ENCODE assay signal across 26 mouse cellular contexts in genomic region chr4:12532961-12533360, GRCm38 (mm10).
DNase-seq lines count a peak whose midpoint lies in the region; ATAC-seq and TF ChIP-seq lines count a peak whose summit lies in the region.
"Had no signal": no experiment of that assay in that cellular context is flagged by ENCODE, and none has a peak within 500 bp of the region (broad histone marks: within the 10 kb centered on the region; RNA-seq: fewer than 3 reads in every experiment).

No protein-coding gene starts in this region.

- H3K4me3 ChIP-seq in embryonic facial prominence, embryonic 11.5 days (ENCODE audit: low read depth, low read length) = no peak overlapping the region
- H3K4me3 ChIP-seq in embryonic facial prominence, embryonic 10.5 days = no peak overlapping the region
- no peak overlapping the region for H3K4me3 ChIP-seq in liver, adult 2 months (ENCODE audit: insufficient read depth, low read depth, low read length)
- H3K4me3 ChIP-seq in liver, embryonic 11.5 days (ENCODE audit: low read depth, low read length) = no peak overlapping the region
- H3K4me3 ChIP-seq: embryonic facial prominence, embryonic 15.5 days; liver, embryonic 12.5 days; myocyte; neural tube, embryonic 13.5 days had no signal

- no peaks in the 10 kb centered on the region for H3K4me1 ChIP-seq in embryonic facial prominence, embryonic 11.5 days (ENCODE audit: control insufficient read depth, insufficient read depth, low read length)
- H3K4me1 ChIP-seq in embryonic facial prominence, embryonic 10.5 days = peaks cover 3% of the 10 kb centered on the region; the same call in 1 of the 2 replicates
- H3K4me1 ChIP-seq in liver, adult 2 months (ENCODE audit: control insufficient read depth, insufficient read depth, low read length) = no peaks in the 10 kb centered on the region
- no peaks in the 10 kb centered on the region for H3K4me1 ChIP-seq in liver, embryonic 11.5 days (replicated peaks; ENCODE audit: control insufficient read depth, insufficient read depth, low read length)
- H3K4me1 ChIP-seq: embryonic facial prominence, embryonic 15.5 days; liver, embryonic 12.5 days had no signal

- TF ChIP-seq POLR2A in liver, adult 2 months (IDR thresholded peaks at IDR 0.05; ENCODE audit: extremely low read depth, insufficient read depth, low read length) = no peak

- no peak for ATAC-seq in embryonic facial prominence, embryonic 11.5 days (replicated peaks; ENCODE audit: insufficient number of reproducible peaks, low FRiP score, low TSS enrichment, low read depth)
- no peak for ATAC-seq in liver, embryonic 11.5 days (replicated peaks; ENCODE audit: low FRiP score)
- ATAC-seq: hindbrain, postnatal 0 days; intestine, embryonic 16.5 days; liver, embryonic 12.5 days; midbrain, embryonic 16.5 days had no signal

- no peak overlapping the region for H3K4me2 ChIP-seq in embryonic facial prominence, embryonic 11.5 days (ENCODE audit: low read depth, low read length)
- H3K4me2 ChIP-seq in liver, embryonic 11.5 days = no peak overlapping the region
- H3K4me2 ChIP-seq: embryonic facial prominence, embryonic 15.5 days; heart, embryonic 11.5 days; liver, embryonic 12.5 days; neural tube, embryonic 13.5 days had no signal

- DNase-seq in embryonic facial prominence, embryonic 11.5 days (ENCODE audit: low spot score) = peak; percentile 12
- no peak for DNase-seq in embryonic facial prominence, embryonic 10.5 days (ENCODE audit: low spot score)
- DNase-seq in liver, adult 2 months (ENCODE audit: extremely low read depth, low read depth, low spot score) = peak; percentile 21
- no peak for DNase-seq in liver, embryonic 11.5 days (ENCODE audit: low spot score)
- DNase-seq in retina, postnatal 1 day = peak; percentile 38
- DNase-seq in retina, embryonic 14.5 days (ENCODE audit: low spot score) = no peak
- no peak for DNase-seq in adrenal gland, adult (ENCODE audit: inconsistent age in 2 of 2, low spot score in 1 of 2)
- DNase-seq in thymus, postnatal 10 days (ENCODE audit: low spot score in 2 of 2) = no peak
- DNase-seq: adrenal gland, postnatal 36 days; cerebellum, adult 11-12 months; cerebellum, postnatal 14 days; gastrocnemius, postnatal 10 days; heart, adult 11 months; heart, postnatal 10 days; kidney, postnatal 36 days; layer of hippocampus, postnatal 36 days; lung, adult 18-20 months; thymus, postnatal 14 days had no signal

- H3K27ac ChIP-seq in embryonic facial prominence, embryonic 11.5 days (replicated peaks; ENCODE audit: low read depth, low read length) = no peak overlapping the region
- no peak overlapping the region for H3K27ac ChIP-seq in embryonic facial prominence, embryonic 10.5 days (replicated peaks)
- no peak overlapping the region for H3K27ac ChIP-seq in liver, adult 2 months (replicated peaks; ENCODE audit: insufficient read depth, low read depth, low read length)
- no peak overlapping the region for H3K27ac ChIP-seq in liver, embryonic 11.5 days (ENCODE audit: low read depth, low read length)
- H3K27ac ChIP-seq: embryonic facial prominence, embryonic 15.5 days; hindbrain, postnatal 0 days; liver, embryonic 12.5 days had no signal

- 59% methylated on average over 4 of the region's 4 CpGs for WGBS in embryonic facial prominence, embryonic 11.5 days
- WGBS in embryonic facial prominence, embryonic 10.5 days = 67% methylated on average over 4 of the region's 4 CpGs
- WGBS in liver, adult 2 months = 51% methylated on average over 4 of the region's 4 CpGs
- WGBS in liver, embryonic 11.5 days = 55% methylated on average over 4 of the region's 4 CpGs

- no peaks in the 10 kb centered on the region for H3K9me3 ChIP-seq in embryonic facial prominence, embryonic 11.5 days (replicated peaks; ENCODE audit: control insufficient read depth, low read length)
- H3K9me3 ChIP-seq in embryonic facial prominence, embryonic 10.5 days = no peaks in the 10 kb centered on the region
- no peaks in the 10 kb centered on the region for H3K9me3 ChIP-seq in liver, embryonic 11.5 days (ENCODE audit: control insufficient read depth, low read length)
- H3K9me3 ChIP-seq: embryonic facial prominence, embryonic 15.5 days; liver, embryonic 12.5 days; neural tube, embryonic 13.5 days had no signal

- no peaks in the 10 kb centered on the region for H3K36me3 ChIP-seq in embryonic facial prominence, embryonic 11.5 days (replicated peaks; ENCODE audit: control insufficient read depth, insufficient read depth, low read depth, low read length)
- no peaks in the 10 kb centered on the region for H3K36me3 ChIP-seq in embryonic facial prominence, embryonic 10.5 days (replicated peaks)
- H3K36me3 ChIP-seq in liver, adult 2 months (ENCODE audit: control insufficient read depth, insufficient read depth, low read length) = no peaks in the 10 kb centered on the region
- H3K36me3 ChIP-seq in liver, embryonic 11.5 days (ENCODE audit: control insufficient read depth, insufficient read depth, low read length) = no peaks in the 10 kb centered on the region
- H3K36me3 ChIP-seq: embryonic facial prominence, embryonic 15.5 days; liver, embryonic 12.5 days; neural tube, embryonic 13.5 days had no signal

- no peak for TF ChIP-seq CTCF in liver, adult 2 months (IDR thresholded peaks at IDR 0.05; ENCODE audit: low read depth, low read length)

- H3K27me3 ChIP-seq in embryonic facial prominence, embryonic 11.5 days (ENCODE audit: control insufficient read depth, insufficient read depth, low read length) = no peaks in the 10 kb centered on the region
- H3K27me3 ChIP-seq in embryonic facial prominence, embryonic 10.5 days (replicated peaks; ENCODE audit: low read depth, poor library complexity, severe bottlenecking) = no peaks in the 10 kb centered on the region
- H3K27me3 ChIP-seq in liver, adult 2 months (ENCODE audit: control insufficient read depth, insufficient read depth, low read length) = no peaks in the 10 kb centered on the region
- H3K27me3 ChIP-seq in liver, embryonic 11.5 days (replicated peaks; ENCODE audit: control insufficient read depth, insufficient read depth, low read length) = no peaks in the 10 kb centered on the region
- H3K27me3 ChIP-seq: embryonic facial prominence, embryonic 15.5 days; liver, embryonic 12.5 days; neural tube, embryonic 13.5 days had no signal

- H3K79me2 ChIP-seq in liver, adult 2 months (ENCODE audit: control insufficient read depth, insufficient read depth, low read length) = no peaks in the 10 kb centered on the region

- H3K9ac ChIP-seq in embryonic facial prominence, embryonic 11.5 days (replicated peaks; ENCODE audit: low read length) = no peak overlapping the region
- no peak overlapping the region for H3K9ac ChIP-seq in liver, adult 2 months (ENCODE audit: low read depth, low read length)
- no peak overlapping the region for H3K9ac ChIP-seq in liver, embryonic 11.5 days (ENCODE audit: low read depth, low read length)
- H3K9ac ChIP-seq: embryonic facial prominence, embryonic 15.5 days; liver, embryonic 12.5 days; neural tube, embryonic 13.5 days had no signal

Comparison
In these comparisons a context has a peak if more than half of its experiments do, and no peak if none do; other contexts are left out.
1. DNase-seq: peak in embryonic facial prominence, embryonic 11.5 days (single experiment), liver, adult 2 months (single experiment) and retina, postnatal 1 day (single experiment); none in embryonic facial prominence, embryonic 10.5 days (single experiment), liver, embryonic 11.5 days (single experiment), retina, embryonic 14.5 days (single experiment), adrenal gland, adult (0 of 2) and thymus, postnatal 10 days (0 of 2).